Mouse (Mus musculus) spleen, postnatal 36 days (tissue): ENCODE results near the gene Tlk1.
A peak's percentile ranks its signal among the peaks of the same experiment; 100 is the strongest.

Source experiments
- DNase-seq, 2 experiments: peaks; one replicate each; pipeline ENCODE4 v3.0.0; 2022; ENCODE audit warnings: low spot score in 2 of 2, mixed read lengths in 1 of 2

Gene Tlk1

DNA sequence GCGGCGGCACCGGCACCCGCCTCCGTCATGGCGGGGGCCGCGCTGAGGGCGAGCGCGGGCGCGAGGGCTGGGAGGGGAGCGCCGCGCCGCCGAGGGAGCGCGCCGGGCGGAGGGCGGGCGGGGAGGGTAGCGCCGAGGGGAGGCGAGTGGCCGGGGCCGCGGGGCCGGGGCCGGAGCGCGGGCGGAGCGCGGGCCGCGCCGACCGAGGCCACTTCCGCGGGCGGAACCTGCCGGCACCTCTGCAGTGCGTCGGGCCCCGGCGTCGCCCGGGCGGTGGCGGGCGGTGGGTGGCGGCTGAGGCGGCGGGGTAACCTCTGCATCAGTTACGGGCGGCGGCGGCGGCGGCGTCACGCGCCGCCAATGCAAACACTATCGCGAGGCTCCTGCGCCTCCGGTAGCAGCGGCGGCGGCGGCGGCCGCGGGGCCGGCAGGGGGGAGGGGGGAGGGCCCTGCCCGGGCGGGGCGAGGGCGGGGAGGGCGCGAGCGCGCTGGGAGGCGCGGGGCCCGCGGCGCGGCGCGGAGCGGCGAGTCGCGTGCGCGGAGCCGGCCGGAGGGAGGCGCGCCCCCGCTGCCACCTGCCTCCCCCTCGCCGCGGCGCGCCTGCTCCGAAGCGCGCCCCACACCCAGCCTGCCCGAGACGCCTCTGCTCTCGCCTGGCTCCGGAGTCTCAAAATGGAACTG lies at the start of gene Tlk1:
Gene Tlk1 (minus strand): TSS at position 358 of the 681 bp plus-strand sequence.
- DNase-seq, result peak; percentile 80 to 82

GRCm38 (mm10) chr2:70875129-70875528 lies 49.6 kb upstream of the Tlk1 start:
- DNase-seq, result no peak

DNA sequence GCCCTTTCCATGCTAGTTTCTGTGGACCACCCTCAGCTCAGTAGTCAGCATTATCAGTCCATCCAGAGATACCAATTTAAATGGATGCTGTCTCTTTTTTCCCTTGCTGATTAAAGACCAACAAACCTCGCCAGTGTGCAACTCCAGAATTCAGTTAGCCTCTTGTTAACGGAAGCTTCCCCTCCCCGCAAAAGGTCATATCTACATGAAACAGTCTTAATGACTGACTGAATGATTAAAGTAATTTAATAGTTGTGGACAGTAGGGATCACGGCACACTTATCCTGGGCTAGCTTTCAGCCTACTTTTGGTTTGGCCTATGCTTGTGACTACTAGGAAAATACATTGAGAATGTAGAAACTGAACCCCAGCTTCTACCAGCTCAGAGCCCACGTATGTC lies 47.6 kb upstream of the Tlk1 start:
- DNase-seq, result no peak

DNA sequence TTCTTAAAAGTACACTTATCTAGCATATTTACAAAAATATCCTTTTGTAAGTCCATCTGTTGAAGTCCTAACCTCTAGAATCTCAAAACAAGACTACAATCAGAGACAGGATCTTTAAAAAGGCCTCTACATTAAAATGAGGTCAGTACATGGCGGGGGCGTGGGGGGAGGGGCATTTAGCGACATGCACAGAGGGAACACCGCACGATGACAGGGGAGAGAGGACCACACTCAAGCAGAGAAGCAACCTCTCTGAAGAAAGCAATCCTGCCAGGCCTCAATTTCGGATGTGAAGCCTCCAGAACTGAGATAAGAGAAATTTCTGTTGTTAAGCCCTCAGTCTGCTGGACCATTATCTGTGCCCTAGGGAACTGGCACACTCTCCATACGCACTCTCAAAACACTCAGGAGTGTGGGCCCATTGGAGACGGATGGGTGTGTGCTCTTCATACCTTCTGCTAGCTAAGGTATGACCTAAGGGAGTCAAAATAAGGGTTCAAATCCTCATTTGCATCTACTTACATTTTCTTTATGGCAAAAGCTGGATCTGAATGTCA lies 46.0 kb upstream of the Tlk1 start:
- DNase-seq, result no peak

GRCm38 (mm10) chr2:70870819-70871218 lies 45.3 kb upstream of the Tlk1 start:
- DNase-seq, result peak; percentile 53 to 63

GRCm38 (mm10) chr2:70869116-70869515 lies 43.6 kb upstream of the Tlk1 start:
- no peak for DNase-seq

DNA sequence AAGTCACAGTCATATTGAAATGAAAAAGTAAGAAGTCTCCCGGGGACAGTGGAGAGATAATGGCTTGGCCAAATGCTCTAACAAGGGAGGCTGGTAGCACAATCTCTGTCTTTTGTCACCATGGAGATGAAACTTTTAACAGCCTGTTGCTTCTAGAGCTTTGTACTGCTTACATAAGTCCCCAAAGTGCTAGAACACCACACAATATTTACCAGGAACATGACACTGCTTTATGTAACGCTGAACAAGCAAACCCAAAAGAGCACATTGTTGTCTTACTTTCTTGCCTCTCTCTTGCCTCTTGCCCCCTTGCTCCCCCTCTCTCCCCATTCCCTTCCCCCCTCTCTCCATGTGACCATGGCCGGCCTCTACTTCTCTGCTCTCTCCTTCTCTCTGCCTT lies 41.7 kb upstream of the Tlk1 start:
- no peak for DNase-seq

DNA sequence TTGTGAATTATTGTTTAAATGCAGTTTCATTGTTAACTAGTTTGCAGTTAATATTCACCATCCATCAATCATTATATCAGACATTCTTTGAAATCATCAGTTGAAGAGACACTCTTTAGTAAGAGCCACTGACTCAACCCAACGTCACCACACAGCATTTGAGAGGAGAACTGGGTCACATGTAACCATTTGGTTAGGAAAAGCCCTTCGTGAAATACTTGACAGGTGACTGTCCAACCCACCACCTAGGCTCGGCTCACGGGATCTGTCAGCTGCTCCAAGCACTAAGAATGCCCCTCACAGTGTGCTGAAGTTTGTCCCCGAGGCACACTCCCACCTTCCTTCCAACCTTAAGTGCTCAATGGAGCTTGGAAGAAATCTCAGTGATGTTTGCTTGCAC lies 37.4 kb upstream of the Tlk1 start:
- no peak for DNase-seq

DNA sequence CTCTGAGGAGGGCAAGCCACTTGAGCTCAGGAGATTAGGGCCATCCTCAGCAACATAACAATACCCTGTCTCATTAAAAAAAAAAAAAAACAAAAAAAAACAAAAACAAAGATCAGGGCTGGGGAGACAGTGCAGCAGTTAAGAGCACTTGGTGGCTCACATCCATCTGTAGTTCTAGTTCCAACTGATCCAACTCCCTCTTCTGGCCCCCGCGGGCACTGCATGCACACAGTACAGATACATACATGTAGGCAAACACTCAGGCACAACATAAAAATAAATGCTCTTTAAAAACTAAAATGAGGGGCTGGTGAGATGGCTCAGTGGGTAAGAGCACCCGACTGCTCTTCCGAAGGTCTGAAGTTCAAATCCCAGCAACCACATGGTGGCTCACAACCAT lies 34.2 kb upstream of the Tlk1 start:
- no peak for DNase-seq

DNA sequence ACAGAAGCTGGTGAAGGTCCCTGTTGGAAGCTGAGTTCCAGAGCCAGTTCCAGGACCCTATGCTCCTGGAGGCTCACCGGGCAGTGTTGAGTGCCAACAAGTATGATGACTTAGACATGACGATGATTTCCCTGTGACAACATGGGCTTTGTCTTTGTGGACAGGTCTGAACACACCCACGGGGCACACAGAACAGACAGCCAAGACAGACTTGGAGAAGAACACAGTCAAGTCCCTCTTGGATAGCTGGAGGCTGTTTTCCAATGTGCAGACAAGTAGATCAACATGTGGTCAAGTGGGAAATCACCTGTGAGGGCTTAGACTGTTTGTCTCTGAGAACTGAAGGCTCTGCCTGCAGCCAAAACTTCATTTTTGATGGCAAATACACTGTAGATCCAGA lies 31.4 kb upstream of the Tlk1 start:
- DNase-seq, result no peak

- no peak for DNase-seq
Observed at GRCm38 (mm10) chr2:70854231-70854888, 28.8 kb upstream of the Tlk1 start.

DNA sequence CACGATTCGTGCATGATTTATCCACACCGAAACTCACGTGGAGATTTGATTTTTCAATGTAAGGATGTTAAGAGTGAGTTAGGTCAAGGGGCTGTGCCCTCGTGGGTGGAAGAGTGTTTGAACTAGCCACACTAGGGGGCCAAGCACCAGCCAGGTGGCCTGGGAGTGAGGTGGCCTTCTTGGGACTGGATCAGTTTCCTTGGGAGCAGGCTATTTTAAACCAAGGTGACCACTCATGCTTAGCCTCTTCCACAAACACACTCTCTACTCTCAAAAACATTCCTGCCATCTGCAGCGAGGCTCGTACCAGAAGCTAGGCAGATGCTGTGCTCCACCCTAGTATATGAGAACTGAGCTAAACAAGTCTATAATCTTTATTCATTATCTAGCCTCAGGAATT lies 27.8 kb upstream of the Tlk1 start:
- DNase-seq, result no peak

DNA sequence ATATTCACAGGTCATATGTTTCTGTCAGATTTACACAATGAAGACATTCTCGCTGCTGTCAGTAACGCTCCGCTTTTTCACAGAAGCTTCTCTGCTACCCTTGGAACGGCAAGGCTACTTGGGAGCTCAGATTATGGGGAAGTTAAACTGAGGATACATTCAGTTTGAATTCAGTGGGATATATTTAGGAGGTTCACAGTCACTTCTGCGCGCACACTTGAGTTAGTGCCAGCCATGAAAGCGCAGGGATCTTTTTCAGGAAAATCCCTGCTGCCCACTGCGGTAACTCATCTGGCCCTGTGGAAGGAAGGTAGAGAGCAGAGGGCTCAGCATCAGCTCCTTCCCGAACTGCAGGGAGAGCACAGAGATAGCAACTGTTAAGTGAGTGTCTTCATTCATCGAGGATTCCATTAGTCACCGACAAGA lies 27.3 kb upstream of the Tlk1 start:
- DNase-seq, result no peak

GRCm38 (mm10) chr2:70852186-70852795 lies 26.8 kb upstream of the Tlk1 start:
- no peak for DNase-seq

DNA sequence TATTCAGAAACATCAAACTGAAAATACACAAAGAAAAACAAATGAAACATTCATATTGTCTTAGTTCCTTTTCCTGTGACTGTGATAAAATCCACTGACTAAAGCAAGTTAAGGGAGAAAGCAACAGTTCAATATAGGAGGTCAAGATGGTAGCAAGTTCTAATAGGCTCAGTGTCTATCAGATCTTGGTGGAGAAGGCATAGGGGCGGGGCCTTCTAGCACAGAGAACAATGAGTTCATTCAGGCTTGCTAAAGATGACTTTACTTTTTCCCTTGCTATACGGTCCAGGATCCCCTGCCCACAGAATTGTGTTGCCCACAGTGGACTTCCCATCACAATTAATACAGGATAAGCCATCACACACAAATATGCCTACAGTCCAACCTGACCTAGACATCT lies 20.3 kb upstream of the Tlk1 start:
- DNase-seq, result no peak

- no peak for DNase-seq
Observed at GRCm38 (mm10) chr2:70844694-70845395, 19.3 kb upstream of the Tlk1 start.

- no peak for DNase-seq
Observed at GRCm38 (mm10) chr2:70842049-70842618, 16.6 kb upstream of the Tlk1 start.

DNA sequence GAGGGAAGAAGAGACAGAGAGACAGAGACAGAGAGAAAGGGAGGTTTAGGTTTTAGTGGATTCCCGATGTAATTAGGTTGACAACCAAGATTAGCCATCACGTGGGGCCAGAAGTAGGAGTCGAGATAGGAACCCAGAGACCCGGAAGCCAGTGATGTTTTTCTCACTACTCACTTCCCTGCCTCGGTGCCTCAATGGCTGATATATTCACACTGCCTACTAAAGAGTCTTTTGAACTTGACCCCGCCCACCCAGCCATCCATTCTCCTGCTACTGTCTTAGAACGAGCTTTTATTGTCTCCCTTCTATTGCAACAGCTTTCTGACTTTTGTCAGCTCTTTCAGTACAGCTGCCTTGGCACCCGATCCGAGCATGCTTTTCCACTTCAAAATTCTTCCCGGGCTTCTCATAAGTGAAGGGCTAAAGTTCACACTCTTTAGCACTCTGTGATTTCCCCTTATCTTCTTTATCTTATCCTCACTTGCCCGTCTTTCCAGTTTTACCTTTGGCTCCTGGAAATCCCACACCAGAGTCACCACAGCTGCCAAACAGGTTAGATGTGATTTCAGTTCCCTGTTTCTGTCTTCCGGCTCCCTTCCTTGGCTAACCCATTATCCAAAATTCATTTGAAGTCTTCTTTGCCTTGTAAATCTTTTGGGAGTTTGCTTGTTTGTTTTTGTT lies 13.1 kb upstream of the Tlk1 start:
- peak; percentile 21 to 42 for DNase-seq

DNA sequence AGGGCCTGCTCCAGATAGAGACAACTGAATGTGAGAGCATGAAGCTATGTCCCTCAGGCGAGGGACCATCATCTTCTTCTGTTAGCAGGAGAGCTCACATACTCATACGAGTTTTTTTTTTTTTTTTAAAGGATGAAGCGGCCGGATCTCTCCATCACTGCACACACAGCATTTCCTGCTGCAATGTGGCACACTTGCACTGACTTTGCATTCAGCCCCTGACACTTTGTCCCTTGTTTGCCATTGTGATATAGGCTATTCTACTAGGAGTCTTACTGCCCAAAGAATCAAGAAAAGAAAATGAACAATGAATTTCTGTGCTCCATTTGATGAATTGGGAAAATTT lies 10.8 kb upstream of the Tlk1 start:
- peak in 1 of 2 experiments; percentile 14 for DNase-seq

- DNase-seq, result peak; percentile 7 to 32
Observed at GRCm38 (mm10) chr2:70835641-70836305, 10.2 kb upstream of the Tlk1 start.

DNA sequence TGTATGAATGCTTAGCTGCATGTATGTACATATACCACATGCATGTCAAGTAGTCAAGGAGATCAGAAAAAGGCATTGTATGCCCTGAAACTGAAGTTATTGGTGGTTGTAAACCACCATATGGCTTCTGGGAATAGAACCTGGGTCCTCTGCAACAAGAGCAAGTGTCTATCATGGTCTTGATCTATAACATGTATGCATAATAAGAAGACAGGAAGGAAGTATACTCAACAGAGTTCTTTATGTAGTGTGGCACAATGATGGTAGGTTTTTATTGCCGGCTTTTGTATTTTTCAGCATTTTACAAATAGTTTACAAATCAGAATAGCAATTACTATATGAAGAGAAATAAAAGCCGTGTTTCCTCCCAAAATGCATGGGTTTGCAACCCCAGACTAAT lies 9.7 kb upstream of the Tlk1 start:
- DNase-seq, result no peak
